Mouse (Mus musculus) limb, embryonic 12.5 days (tissue): ENCODE results near the gene Sorbs2. TPM values are rescaled to one million over a fixed set of nuclear protein-coding genes. Genes with fewer than 3 reads are reported as not detected.

Experiments
- ATAC-seq: fragments of 200-750 bp; cut with Nextera tagmentation; 2 replicates; pipeline ENCODE4 v1.8.0; 2017; ENCODE audit warnings: low read depth, moderate TSS enrichment; ENCODE audit not compliant: insufficient number of reproducible peaks, insufficient read depth, low FRiP score, low TSS enrichment
- H3K27ac ChIP-seq: fragments of 300-500 bp; sonication (generic); 2 replicates; pipeline ENCODE4 v1.5.1; 2016; ENCODE audit warnings: mild to moderate bottlenecking, moderate library complexity
- H3K27me3 ChIP-seq: fragments of 300-500 bp; sonication (generic); 2 replicates; pipeline ENCODE4 v1.6.1; 2016; ENCODE audit warnings: mild to moderate bottlenecking, moderate library complexity
- H3K36me3 ChIP-seq: fragments of 300-500 bp; sonication (generic); 2 replicates; pipeline ENCODE4 v1.6.1; 2016; ENCODE audit warnings: mild to moderate bottlenecking, moderate library complexity
- H3K4me1 ChIP-seq: fragments of 300-500 bp; sonication (generic); replicated peaks from 2 replicates; pipeline ENCODE4 v1.6.1; 2016
- H3K4me2 ChIP-seq: fragments of 300-500 bp; sonication (generic); 2 replicates; pipeline ENCODE4 v1.6.1; 2016; ENCODE audit warnings: mild to moderate bottlenecking, moderate library complexity
- H3K4me3 ChIP-seq: fragments of 300-500 bp; sonication (generic); replicated peaks from 2 replicates; pipeline ENCODE4 v1.5.1; 2016; ENCODE audit warnings: mild to moderate bottlenecking
- H3K9ac ChIP-seq: fragments of 300-500 bp; sonication (generic); replicated peaks from 2 replicates; pipeline ENCODE4 v1.6.1; 2016; ENCODE audit warnings: mild to moderate bottlenecking, moderate library complexity
- H3K9me3 ChIP-seq: fragments of 300-500 bp; sonication (generic); 2 replicates; pipeline ENCODE4 v1.6.1; 2016; ENCODE audit warnings: mild to moderate bottlenecking, moderate library complexity
- WGBS: fragments of 180-500 bp; shearing (Covaris S2); methylation state at CpG from one replicate; pipeline ENCODE4 v1.1.7; 2016; 5-methylcytosine and 5-hydroxymethylcytosine counted together
- polyA plus RNA-seq: library from polyadenylated mRNA; unstranded; fragments of >200 nt; fragmentation: Nextera tagmentation; extraction: Ambion mirVana; gene quantifications from 2 replicates; pipeline ENCODE4 v1.2.1, GENCODE M21; 2016

The Sorbs2 gene
- polyA plus RNA-seq, 1 experiment from 2014 or later, result 26.5 TPM

- WGBS, result 70% methylated on average over 8 of the region's 8 CpGs
- Histone ChIP-seq H3K9me3 (no peaks in the 10 kb centered on the region), H3K4me2 (no peak overlapping the region), H3K4me3 (no peak overlapping the region), H3K27ac (no peak overlapping the region), H3K36me3 (no peaks in the 10 kb centered on the region), H3K4me1 (peaks cover 9% of the 10 kb centered on the region), H3K9ac (no peak overlapping the region), H3K27me3 (no peaks in the 10 kb centered on the region)
- ATAC-seq, result no peak
Observed at GRCm38 (mm10) chr8:45682845-45683383, 175.3 kb downstream of the Sorbs2 start.

- WGBS, result 27% methylated on average over 12 of the region's 12 CpGs
- no peak overlapping the region for H3K27ac ChIP-seq
- H3K9me3 ChIP-seq, result no peaks in the 10 kb centered on the region
- H3K36me3 ChIP-seq, result no peaks in the 10 kb centered on the region
- H3K9ac ChIP-seq, result no peak overlapping the region
- ATAC-seq, result peak; percentile 42; the same call in 1 of the 2 replicates
- peak overlapping the region; percentile 31 for H3K4me2 ChIP-seq
- H3K27me3 ChIP-seq, result no peaks in the 10 kb centered on the region
- no peak overlapping the region for H3K4me3 ChIP-seq
- peaks cover 25% of the 10 kb centered on the region for H3K4me1 ChIP-seq
Observed at GRCm38 (mm10) chr8:45687942-45688695, 180.5 kb downstream of the Sorbs2 start.

- Histone ChIP-seq H3K36me3 (no peaks in the 10 kb centered on the region), H3K4me1 (peaks cover 25% of the 10 kb centered on the region), H3K4me3 (no peak overlapping the region), H3K9ac (no peak overlapping the region), H3K27ac (no peak overlapping the region), H3K27me3 (no peaks in the 10 kb centered on the region), H3K9me3 (no peaks in the 10 kb centered on the region), H3K4me2 (no peak overlapping the region)
- WGBS, result 88% methylated on average over 2 of the region's 2 CpGs
- no peak for ATAC-seq
Observed at GRCm38 (mm10) chr8:45689611-45690207, 182.1 kb downstream of the Sorbs2 start.

- no peaks in the 10 kb centered on the region for H3K9me3 ChIP-seq
- no peaks in the 10 kb centered on the region for H3K36me3 ChIP-seq
- ATAC-seq, result no peak
- no peak overlapping the region for H3K9ac ChIP-seq
- H3K4me3 ChIP-seq, result no peak overlapping the region
- H3K27me3 ChIP-seq, result no peaks in the 10 kb centered on the region
- H3K27ac ChIP-seq, result no peak overlapping the region
- H3K4me2 ChIP-seq, result no peak overlapping the region
- WGBS, result 90% methylated on average over 5 of the region's 5 CpGs
- H3K4me1 ChIP-seq, result no peaks in the 10 kb centered on the region
Observed at GRCm38 (mm10) chr8:45700100-45700499, 192.5 kb downstream of the Sorbs2 start.

GRCm38 (mm10) chr8:45703700-45704101 is 196.1 kb downstream of the Sorbs2 start:
- ATAC-seq, result no peak
- Histone ChIP-seq H3K4me1 (no peaks in the 10 kb centered on the region), H3K4me2 (no peak overlapping the region), H3K9ac (no peak overlapping the region), H3K27me3 (no peaks in the 10 kb centered on the region), H3K9me3 (no peaks in the 10 kb centered on the region), H3K27ac (no peak overlapping the region), H3K36me3 (no peaks in the 10 kb centered on the region), H3K4me3 (no peak overlapping the region)
- WGBS, result 81% methylated on average over 4 of the region's 4 CpGs

- 81% methylated on average over 4 of the region's 4 CpGs for WGBS
- H3K36me3 ChIP-seq, result no peaks in the 10 kb centered on the region
- H3K4me1 ChIP-seq, result no peaks in the 10 kb centered on the region
- no peak overlapping the region for H3K4me2 ChIP-seq
- H3K27ac ChIP-seq, result no peak overlapping the region
- ATAC-seq, result no peak
- no peaks in the 10 kb centered on the region for H3K27me3 ChIP-seq
- H3K4me3 ChIP-seq, result no peak overlapping the region
- no peaks in the 10 kb centered on the region for H3K9me3 ChIP-seq
- no peak overlapping the region for H3K9ac ChIP-seq
Observed at GRCm38 (mm10) chr8:45709098-45709497, 201.5 kb downstream of the Sorbs2 start.

GRCm38 (mm10) chr8:45709734-45710133 is 202.1 kb downstream of the Sorbs2 start:
- Histone ChIP-seq H3K9ac (no peak overlapping the region), H3K36me3 (no peaks in the 10 kb centered on the region), H3K4me1 (no peaks in the 10 kb centered on the region; the same call in 1 of the 2 replicates), H3K9me3 (no peaks in the 10 kb centered on the region), H3K4me3 (no peak overlapping the region), H3K4me2 (no peak overlapping the region), H3K27ac (no peak overlapping the region), H3K27me3 (no peaks in the 10 kb centered on the region)
- WGBS, result 51% methylated on average over 4 of the region's 4 CpGs
- ATAC-seq, result no peak

- ATAC-seq, result no peak
- Histone ChIP-seq H3K4me3 (no peak overlapping the region), H3K4me2 (no peak overlapping the region), H3K27me3 (no peaks in the 10 kb centered on the region), H3K9ac (no peak overlapping the region), H3K4me1 (no peaks in the 10 kb centered on the region; the same call in 1 of the 2 replicates), H3K27ac (no peak overlapping the region), H3K9me3 (no peaks in the 10 kb centered on the region), H3K36me3 (no peaks in the 10 kb centered on the region; the same call in 1 of the 2 replicates)
- WGBS, result 94% methylated on average over 6 of the region's 6 CpGs
Observed at GRCm38 (mm10) chr8:45712610-45713009, 205.0 kb downstream of the Sorbs2 start.

- Histone ChIP-seq H3K27ac (no peak overlapping the region), H3K4me3 (no peak overlapping the region), H3K36me3 (no peaks in the 10 kb centered on the region; the same call in 1 of the 2 replicates), H3K9me3 (no peaks in the 10 kb centered on the region), H3K4me2 (no peak overlapping the region), H3K27me3 (no peaks in the 10 kb centered on the region), H3K4me1 (no peaks in the 10 kb centered on the region; the same call in 1 of the 2 replicates), H3K9ac (no peak overlapping the region)
- ATAC-seq, result no peak
- 16% methylated on average over 3 of the region's 3 CpGs for WGBS
Observed at GRCm38 (mm10) chr8:45714806-45715205, 207.2 kb downstream of the Sorbs2 start.

- no peak overlapping the region for H3K4me3 ChIP-seq
- no peaks in the 10 kb centered on the region for H3K9me3 ChIP-seq
- H3K27me3 ChIP-seq, result no peaks in the 10 kb centered on the region
- no peak overlapping the region for H3K27ac ChIP-seq
- H3K36me3 ChIP-seq, result no peaks in the 10 kb centered on the region; the same call in 1 of the 2 replicates
- H3K4me2 ChIP-seq, result no peak overlapping the region
- no peaks in the 10 kb centered on the region; the same call in 1 of the 2 replicates for H3K4me1 ChIP-seq
- 65% methylated on average over 13 of the region's 13 CpGs for WGBS
- no peak overlapping the region for H3K9ac ChIP-seq
- ATAC-seq, result no peak
Observed at GRCm38 (mm10) chr8:45715330-45716027, 207.9 kb downstream of the Sorbs2 start.

- H3K4me3 ChIP-seq, result no peak overlapping the region
- no peak overlapping the region for H3K9ac ChIP-seq
- no peaks in the 10 kb centered on the region for H3K9me3 ChIP-seq
- WGBS, result 66% methylated on average over 8 of the region's 8 CpGs
- H3K4me2 ChIP-seq, result no peak overlapping the region
- H3K36me3 ChIP-seq, result no peaks in the 10 kb centered on the region; the same call in 1 of the 2 replicates
- H3K27me3 ChIP-seq, result no peaks in the 10 kb centered on the region
- H3K27ac ChIP-seq, result no peak overlapping the region
- peaks cover under 1% of the 10 kb centered on the region for H3K4me1 ChIP-seq
- ATAC-seq, result no peak
Observed at GRCm38 (mm10) chr8:45719776-45720175, 212.2 kb downstream of the Sorbs2 start.
